Mouse (Mus musculus) neural tube, embryonic 14.5 days (tissue): ENCODE data around the gene E130114P18Rik. TPM values are rescaled to one million over a fixed set of nuclear protein-coding genes. Genes with fewer than 3 reads are reported as not detected.

ENCODE experiments used
- ATAC-seq: fragments of 200-750 bp; cut with Nextera tagmentation; 2 replicates; pipeline ENCODE4 v1.8.0; 2017; ENCODE audit warnings: low read depth, mild to moderate bottlenecking, moderate TSS enrichment, moderate library complexity
- H3K27ac ChIP-seq: fragments of 300-500 bp; sonication (generic); 2 replicates; pipeline ENCODE4 v1.5.1; 2014; ENCODE audit warnings: low read depth, mild to moderate bottlenecking, control low read depth, low read length, moderate library complexity, mixed read lengths
- H3K27me3 ChIP-seq: fragments of 300-500 bp; sonication (generic); 2 replicates; pipeline ENCODE4 v1.6.1; 2014; ENCODE audit warnings: low read length; ENCODE audit not compliant: control insufficient read depth, insufficient read depth
- H3K36me3 ChIP-seq: fragments of 300-500 bp; sonication (generic); 2 replicates; pipeline ENCODE4 v1.6.1; 2014; ENCODE audit warnings: low read length, mixed read lengths; ENCODE audit not compliant: control insufficient read depth, insufficient read depth
- H3K4me1 ChIP-seq: fragments of 300-500 bp; sonication (generic); 2 replicates; pipeline ENCODE4 v1.6.1; 2014; ENCODE audit warnings: low read length; ENCODE audit not compliant: control insufficient read depth, insufficient read depth
- H3K4me2 ChIP-seq: fragments of 300-500 bp; sonication (generic); 2 replicates; pipeline ENCODE4 v1.6.1; 2014; ENCODE audit warnings: mild to moderate bottlenecking, low read depth, low read length, control low read depth
- H3K4me3 ChIP-seq: fragments of 300-500 bp; sonication (generic); 2 replicates; pipeline ENCODE4 v1.5.1; 2014; ENCODE audit warnings: low read depth, low read length, control low read depth, mixed read lengths
- H3K9ac ChIP-seq: fragments of 300-500 bp; sonication (generic); replicated peaks from 2 replicates; pipeline ENCODE4 v1.6.1; 2014; ENCODE audit warnings: low read depth, mild to moderate bottlenecking, control low read depth, low read length, mixed read lengths
- H3K9me3 ChIP-seq: fragments of 300-500 bp; sonication (generic); 2 replicates; pipeline ENCODE4 v1.6.1; 2016; ENCODE audit warnings: low read length; ENCODE audit not compliant: control insufficient read depth
- WGBS: fragments of 180-500 bp; shearing (Covaris S2); extraction: QIAGEN DNeasy Blood & Tissue Kit; methylation state at CpG from one replicate; pipeline ENCODE4 v1.1.7; 2014; 5-methylcytosine and 5-hydroxymethylcytosine counted together
- polyA plus RNA-seq: library from polyadenylated mRNA; unstranded; fragments of >200 nt; fragmentation: Nextera tagmentation; extraction: Ambion mirVana; gene quantifications from 2 replicates; pipeline ENCODE4 v1.2.1, GENCODE M21; 2014

E130114P18Rik gene
- polyA plus RNA-seq, 1 experiment from 2014 or later, result 22.6 TPM

DNA sequence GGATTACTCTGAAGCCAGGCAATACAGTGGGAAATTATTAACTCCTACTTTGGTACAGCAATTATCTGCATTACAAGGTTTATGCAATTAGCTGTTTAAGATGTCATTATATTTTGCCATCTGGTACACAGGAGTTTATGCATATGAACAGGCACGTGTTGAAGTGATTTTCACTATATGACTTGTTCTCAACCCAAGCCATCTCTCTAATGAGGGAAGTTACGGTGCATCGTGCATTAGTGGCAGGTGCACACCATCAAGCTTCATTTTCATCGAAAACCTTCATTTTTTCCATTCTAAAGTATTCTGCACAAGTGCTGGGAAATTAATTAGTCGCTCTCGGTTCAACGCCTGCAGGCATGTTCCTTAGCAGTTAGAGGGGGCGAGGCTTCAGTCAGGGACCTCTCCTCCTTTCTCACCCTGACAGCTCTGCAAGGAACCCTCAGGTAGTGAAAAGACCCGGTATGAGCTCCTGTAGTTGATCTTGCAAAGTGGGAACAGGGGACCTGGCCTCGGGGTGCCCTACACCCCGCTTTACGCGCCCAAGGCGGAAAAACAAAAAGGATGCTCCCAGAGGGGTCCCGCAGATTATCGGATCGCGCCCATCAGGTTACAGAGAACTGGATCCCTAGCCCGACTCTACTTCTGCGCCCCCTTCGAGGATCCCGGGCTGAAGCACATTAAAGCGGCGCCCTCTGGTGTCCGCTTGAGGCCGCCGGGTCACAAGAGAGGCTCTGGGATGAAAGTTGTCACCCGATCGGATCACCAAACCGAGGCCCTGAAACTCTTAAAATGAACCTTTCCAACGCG, 32.4 kb downstream of the E130114P18Rik start:
- H3K9me3 ChIP-seq, result no peaks in the 10 kb centered on the region

DNA sequence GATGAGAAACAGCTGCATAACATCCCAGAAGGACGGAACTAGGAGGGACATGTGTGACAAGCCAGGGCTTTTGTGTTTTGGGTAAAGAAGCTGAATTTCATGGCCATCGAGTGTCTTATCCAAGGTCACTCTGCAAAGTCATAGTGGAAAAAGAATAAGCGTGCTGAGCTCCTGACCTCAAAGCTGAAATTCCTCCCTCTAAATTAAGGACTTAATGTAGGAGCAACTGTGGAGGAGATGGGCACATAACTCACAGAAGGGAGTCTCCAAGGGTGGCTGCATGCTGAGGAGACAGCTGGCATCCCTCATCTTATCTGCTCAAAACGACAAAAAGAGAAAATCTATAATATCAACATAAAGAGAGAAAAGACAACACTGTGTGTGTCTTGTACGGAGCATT, 33.9 kb downstream of the E130114P18Rik start:
- Histone ChIP-seq H3K9me3 (no peaks in the 10 kb centered on the region), H3K4me2 (no peak overlapping the region), H3K27me3 (no peaks in the 10 kb centered on the region), H3K27ac (no peak overlapping the region), H3K4me1 (no peaks in the 10 kb centered on the region; the same call in 1 of the 2 replicates), H3K4me3 (no peak overlapping the region), H3K9ac (no peak overlapping the region), H3K36me3 (no peaks in the 10 kb centered on the region)
- 67% methylated on average over 5 of the region's 5 CpGs for WGBS
- ATAC-seq, result no peak

More for the DNA sequence above, 32.4 kb downstream of the E130114P18Rik start:
- Histone ChIP-seq H3K4me3 (peak overlapping the region; percentile 14), H3K27me3 (no peaks in the 10 kb centered on the region), H3K4me2 (peak overlapping the region; percentile 44), H3K9ac (0 out of 2 replicates have a peak overlapping the region, but pooled peaks have one; percentile 26), H3K36me3 (no peaks in the 10 kb centered on the region), H3K4me1 (no peaks in the 10 kb centered on the region; the same call in 1 of the 2 replicates), H3K27ac (no peak overlapping the region)
- ATAC-seq, result peak; percentile 91
- WGBS, result 6% methylated on average over 32 of the region's 32 CpGs

DNA sequence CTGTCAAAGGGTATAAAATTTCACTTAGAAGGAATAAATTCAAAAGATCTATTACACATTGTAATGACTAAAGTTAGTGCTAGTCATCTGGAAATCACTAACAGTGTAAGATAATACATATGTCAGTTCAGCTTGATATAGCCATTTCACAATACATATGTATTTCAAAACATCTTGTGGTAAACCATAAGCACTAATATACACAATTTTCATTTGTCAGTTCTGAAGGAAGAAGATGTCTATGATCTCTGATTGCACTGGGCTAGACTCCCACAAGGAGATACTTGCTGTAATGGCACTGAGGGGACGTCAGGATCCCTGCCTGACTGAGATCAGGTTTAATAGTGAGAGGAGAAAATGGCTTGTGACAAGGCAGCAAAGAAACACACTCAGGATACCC, 44.5 kb downstream of the E130114P18Rik start:
- H3K4me2 ChIP-seq, result no peak overlapping the region
- no peak overlapping the region for H3K4me3 ChIP-seq
- H3K27me3 ChIP-seq, result no peaks in the 10 kb centered on the region
- no peak overlapping the region for H3K27ac ChIP-seq
- H3K36me3 ChIP-seq, result no peaks in the 10 kb centered on the region
- H3K9me3 ChIP-seq, result no peaks in the 10 kb centered on the region
- no peak for ATAC-seq
- H3K4me1 ChIP-seq, result no peaks in the 10 kb centered on the region
- H3K9ac ChIP-seq, result no peak overlapping the region
- 59% methylated on average over 1 of the region's 1 CpGs for WGBS

DNA sequence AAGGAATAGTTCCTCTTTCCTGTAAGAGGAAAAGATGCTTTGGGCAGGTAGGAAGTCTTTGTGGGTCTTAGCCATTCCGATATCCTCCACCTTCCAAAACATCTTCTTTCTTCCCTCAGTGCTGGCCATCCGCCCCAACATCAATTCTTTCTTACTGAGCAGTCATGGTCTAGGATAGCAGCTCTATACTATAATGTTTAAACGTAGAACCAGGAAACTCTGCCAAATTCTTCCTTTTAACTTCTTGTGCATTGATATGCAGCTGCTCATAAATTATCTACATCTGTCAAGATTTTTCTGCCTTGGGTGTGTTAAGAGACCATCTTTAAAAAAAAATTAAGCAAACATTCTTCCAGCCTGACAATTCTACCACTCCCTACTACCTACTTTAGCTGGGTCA, 47.5 kb downstream of the E130114P18Rik start:
- Histone ChIP-seq H3K9me3 (no peaks in the 10 kb centered on the region), H3K36me3 (no peaks in the 10 kb centered on the region), H3K4me3 (no peak overlapping the region), H3K27me3 (no peaks in the 10 kb centered on the region), H3K4me2 (no peak overlapping the region), H3K4me1 (no peaks in the 10 kb centered on the region), H3K9ac (no peak overlapping the region), H3K27ac (no peak overlapping the region)
- WGBS, result 90% methylated on average over 3 of the region's 3 CpGs
- no peak for ATAC-seq

DNA sequence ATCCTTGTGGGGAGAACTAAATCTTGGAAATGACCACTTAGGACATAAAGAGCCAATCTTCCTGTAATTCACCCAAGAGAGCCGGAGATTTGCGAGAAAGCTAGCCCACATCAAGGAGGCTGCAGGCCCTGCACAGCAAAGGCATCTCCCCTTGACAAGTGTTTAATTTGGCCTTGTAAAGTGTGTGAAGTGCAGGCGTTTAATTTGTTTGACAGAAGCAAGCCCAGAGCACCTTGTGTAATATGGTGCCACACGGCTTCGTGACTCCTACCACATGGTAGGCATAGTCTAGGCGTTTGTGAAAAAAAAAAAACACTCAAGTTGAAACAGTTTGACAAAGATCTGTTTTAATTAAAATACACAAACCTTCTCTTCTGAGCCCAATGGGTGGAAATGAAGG, 47.9 kb downstream of the E130114P18Rik start:
- Histone ChIP-seq H3K4me3 (no peak overlapping the region), H3K4me1 (no peaks in the 10 kb centered on the region), H3K9ac (no peak overlapping the region), H3K9me3 (no peaks in the 10 kb centered on the region), H3K4me2 (no peak overlapping the region), H3K27me3 (no peaks in the 10 kb centered on the region), H3K36me3 (no peaks in the 10 kb centered on the region), H3K27ac (no peak overlapping the region)
- 66% methylated on average over 6 of the region's 6 CpGs for WGBS
- no peak for ATAC-seq

DNA sequence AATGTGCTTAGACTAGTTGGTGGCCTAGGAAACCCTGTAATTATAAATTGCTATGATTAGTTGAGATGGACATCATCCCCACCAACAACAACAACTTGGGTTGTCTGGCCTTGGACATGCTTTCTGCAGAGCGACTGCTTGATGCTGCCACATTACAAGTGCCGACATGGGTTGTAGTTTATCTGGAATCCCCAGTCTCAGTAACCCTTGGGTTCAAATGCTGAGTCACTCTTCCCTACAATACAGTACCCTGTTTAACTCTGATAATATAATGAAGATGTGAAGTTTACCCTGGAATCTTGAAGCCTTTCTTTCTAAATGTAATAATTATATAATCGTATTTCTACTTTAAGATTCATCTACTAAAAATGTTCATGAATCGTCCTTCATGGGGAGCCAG, 49.4 kb downstream of the E130114P18Rik start:
- Histone ChIP-seq H3K4me2 (no peak overlapping the region), H3K27ac (no peak overlapping the region), H3K9me3 (no peaks in the 10 kb centered on the region), H3K9ac (no peak overlapping the region), H3K4me1 (no peaks in the 10 kb centered on the region), H3K36me3 (no peaks in the 10 kb centered on the region), H3K27me3 (no peaks in the 10 kb centered on the region), H3K4me3 (no peak overlapping the region)
- WGBS, result 96% methylated on average over 4 of the region's 4 CpGs
- no peak for ATAC-seq

DNA sequence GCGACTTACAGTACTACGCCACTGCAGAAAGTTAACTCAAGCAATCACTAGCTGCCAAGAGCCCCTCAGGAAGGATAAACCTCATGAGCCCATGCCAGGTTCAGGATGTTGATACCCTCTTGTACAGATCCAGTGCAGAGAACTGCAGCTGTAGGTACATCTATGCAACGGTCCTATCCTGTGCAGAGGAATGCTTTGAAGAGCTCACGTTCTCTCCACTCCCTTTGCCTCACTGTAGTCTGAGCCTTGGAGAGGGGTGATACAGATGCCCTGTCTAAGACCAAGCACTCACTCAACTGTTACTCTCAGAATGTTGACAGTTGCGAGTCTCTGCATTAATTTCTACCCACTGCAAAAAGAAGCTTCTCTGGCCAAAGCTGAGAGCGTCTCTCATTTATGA, 54.5 kb downstream of the E130114P18Rik start:
- Histone ChIP-seq H3K9me3 (no peaks in the 10 kb centered on the region), H3K4me1 (no peaks in the 10 kb centered on the region), H3K27me3 (no peaks in the 10 kb centered on the region), H3K27ac (no peak overlapping the region), H3K4me3 (no peak overlapping the region), H3K9ac (no peak overlapping the region), H3K36me3 (no peaks in the 10 kb centered on the region), H3K4me2 (no peak overlapping the region)
- WGBS, result 95% methylated on average over 6 of the region's 6 CpGs
- no peak for ATAC-seq

DNA sequence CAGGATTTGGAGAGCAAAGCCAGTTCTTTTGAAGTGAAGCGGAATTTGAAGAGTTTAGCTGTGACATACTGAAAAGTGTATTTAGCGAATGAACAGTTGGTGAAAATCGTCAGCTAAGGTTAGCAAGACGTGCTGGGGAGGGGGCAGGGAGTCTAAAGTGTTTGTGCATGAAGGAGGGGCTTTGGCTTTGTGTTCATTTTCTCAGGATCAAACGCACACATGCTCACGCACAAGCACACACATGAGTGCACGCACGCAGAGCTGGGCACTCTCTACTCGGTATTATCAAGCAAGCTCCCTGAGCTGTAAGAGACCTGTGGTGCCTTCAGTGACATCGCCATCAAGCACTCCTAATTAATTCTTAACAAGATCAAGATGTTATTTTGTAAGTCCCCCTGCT, 55.2 kb downstream of the E130114P18Rik start:
- H3K4me3 ChIP-seq, result no peak overlapping the region
- 65% methylated on average over 10 of the region's 10 CpGs for WGBS
- H3K4me1 ChIP-seq, result no peaks in the 10 kb centered on the region
- H3K27ac ChIP-seq, result no peak overlapping the region
- H3K27me3 ChIP-seq, result no peaks in the 10 kb centered on the region
- no peak overlapping the region for H3K4me2 ChIP-seq
- H3K9ac ChIP-seq, result no peak overlapping the region
- no peak for ATAC-seq
- H3K9me3 ChIP-seq, result no peaks in the 10 kb centered on the region
- H3K36me3 ChIP-seq, result no peaks in the 10 kb centered on the region

DNA sequence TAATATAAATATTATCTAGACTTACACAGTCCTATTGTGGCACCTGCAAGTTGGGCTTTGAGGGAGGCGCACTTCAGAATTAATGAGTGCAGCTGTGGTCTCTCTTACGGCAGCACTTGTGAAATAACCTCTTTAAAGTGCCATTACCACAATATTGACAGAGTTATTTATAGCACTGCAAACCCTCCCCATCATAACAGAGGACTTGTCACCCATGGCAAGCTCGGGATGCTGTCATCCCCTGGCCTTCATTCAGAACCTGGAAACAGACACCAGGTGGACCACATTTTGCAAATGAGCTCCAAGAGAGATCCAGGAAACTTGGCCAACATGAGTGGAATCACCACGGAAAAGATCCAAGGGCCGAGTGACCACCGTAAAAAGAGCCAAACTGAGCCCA, 63.3 kb downstream of the E130114P18Rik start:
- Histone ChIP-seq H3K27me3 (no peaks in the 10 kb centered on the region), H3K36me3 (no peaks in the 10 kb centered on the region), H3K27ac (no peak overlapping the region), H3K4me1 (peaks cover 4% of the 10 kb centered on the region; the same call in 1 of the 2 replicates), H3K9ac (no peak overlapping the region), H3K4me3 (no peak overlapping the region), H3K4me2 (no peak overlapping the region), H3K9me3 (no peaks in the 10 kb centered on the region)
- ATAC-seq, result peak; percentile 44; the same call in 1 of the 2 replicates
- 60% methylated on average over 6 of the region's 6 CpGs for WGBS
